ENCODE assay signal across 13 mouse cellular contexts in the genomic region with DNA sequence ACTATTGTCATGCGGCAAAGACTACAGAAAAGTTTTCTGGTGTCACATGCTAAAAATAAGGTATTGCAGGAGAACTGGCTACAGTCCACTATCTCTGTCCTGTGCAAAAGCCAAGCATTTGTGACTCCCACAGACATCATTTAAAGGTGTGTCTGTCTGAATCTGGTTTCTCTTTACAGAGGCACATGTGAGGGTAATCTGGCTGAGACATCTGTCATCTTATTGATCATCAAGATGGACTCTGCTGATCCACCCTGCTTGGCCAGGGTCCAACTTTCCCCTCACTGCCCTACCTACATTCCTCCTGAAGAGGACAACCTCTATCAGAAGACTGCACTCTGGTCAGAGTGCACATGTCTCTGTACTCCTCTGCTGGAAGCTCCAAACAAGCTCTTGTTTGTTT. TPM values are rescaled to one million over a fixed set of nuclear protein-coding genes. Genes with fewer than 3 reads are reported as not detected.
A peak's percentile ranks its signal among the peaks of the same experiment; 100 is the strongest.
DNase-seq lines count a peak whose midpoint lies in the region; ATAC-seq and TF ChIP-seq lines count a peak whose summit lies in the region.
"Had no signal": no experiment of that assay in that cellular context is flagged by ENCODE, and none has a peak within 500 bp of the region (broad histone marks: within the 10 kb centered on the region; RNA-seq: fewer than 3 reads in every experiment).

No protein-coding gene starts in this region.

- H3K9me3 ChIP-seq in kidney, embryonic 15.5 days (replicated peaks) = no peaks in the 10 kb centered on the region
- H3K9me3 ChIP-seq in heart, postnatal 0 days (replicated peaks; ENCODE audit: control insufficient read depth, low read length) = no peaks in the 10 kb centered on the region
- no peaks in the 10 kb centered on the region for H3K9me3 ChIP-seq in forebrain, embryonic 11.5 days (ENCODE audit: control insufficient read depth, low read length)
- H3K9me3 ChIP-seq: forebrain, embryonic 13.5 days; neural tube, embryonic 13.5 days had no signal

- peak overlapping the region; percentile 60; the same call in 1 of the 2 replicates for H3K27ac ChIP-seq in cerebellum, adult 2 months (ENCODE audit: insufficient read depth, low read length)
- peak overlapping the region; percentile 48; the same call in 1 of the 2 replicates for H3K27ac ChIP-seq in kidney, embryonic 15.5 days
- peak overlapping the region; percentile 86 for H3K27ac ChIP-seq in heart, postnatal 0 days (ENCODE audit: low read depth)
- H3K27ac ChIP-seq in forebrain, embryonic 11.5 days (ENCODE audit: low read depth, low read length) = no peak overlapping the region
- H3K27ac ChIP-seq: forebrain, embryonic 13.5 days; neural tube, embryonic 13.5 days had no signal

- TF ChIP-seq POLR2A in cerebellum, adult 2 months (IDR thresholded peaks at IDR 0.05; ENCODE audit: borderline replicate concordance, insufficient read depth, low read length) = no peak

- WGBS in cerebellum, adult 2 months = 4% methylated on average over 1 of the region's 1 CpGs
- WGBS in kidney, embryonic 15.5 days = 70% methylated on average over 1 of the region's 1 CpGs
- 10% methylated on average over 1 of the region's 1 CpGs for WGBS in heart, postnatal 0 days
- 100% methylated on average over 1 of the region's 1 CpGs for WGBS in forebrain, embryonic 11.5 days

- peaks cover 4% of the 10 kb centered on the region for H3K36me3 ChIP-seq in kidney, embryonic 15.5 days
- H3K36me3 ChIP-seq in heart, postnatal 0 days (replicated peaks; ENCODE audit: control insufficient read depth, insufficient read depth, low read length) = no peaks in the 10 kb centered on the region
- no peaks in the 10 kb centered on the region for H3K36me3 ChIP-seq in forebrain, embryonic 11.5 days (ENCODE audit: control insufficient read depth, insufficient read depth, low read length)
- H3K36me3 ChIP-seq: neural tube, embryonic 13.5 days had no signal

- no peak overlapping the region for H3K4me3 ChIP-seq in cerebellum, adult 2 months (replicated peaks; ENCODE audit: insufficient read depth, low read depth, low read length)
- H3K4me3 ChIP-seq in kidney, embryonic 15.5 days (replicated peaks) = no peak overlapping the region
- H3K4me3 ChIP-seq in heart, postnatal 0 days (ENCODE audit: low read depth, low read length) = no peak overlapping the region
- no peak overlapping the region for H3K4me3 ChIP-seq in forebrain, embryonic 11.5 days (ENCODE audit: low read depth, low read length)
- H3K4me3 ChIP-seq: forebrain, embryonic 13.5 days; neural tube, embryonic 13.5 days had no signal

- DNase-seq in cerebellum, adult 2 months = peak in 1 of 2 experiments; percentile 50
- DNase-seq in cerebellum, postnatal 4 days (ENCODE audit: low spot score in 2 of 2) = no peak
- DNase-seq in kidney, postnatal 14 days = no peak
- DNase-seq in heart, postnatal 0 days (ENCODE audit: low spot score) = peak; percentile 70
- peak; percentile 48 for DNase-seq in retina, postnatal 1 day
- no peak for DNase-seq in lung, postnatal 36 days
- no peak for DNase-seq in forebrain, embryonic 11.5 days (ENCODE audit: low spot score)
- DNase-seq: thymus, postnatal 4 days had no signal

- no peak for ATAC-seq in kidney, embryonic 15.5 days (replicated peaks; ENCODE audit: low FRiP score)
- ATAC-seq in heart, postnatal 0 days (ENCODE audit: insufficient read depth, low read depth) = peak; percentile 7; the same call in 1 of the 2 replicates
- ATAC-seq in forebrain, embryonic 11.5 days (replicated peaks; ENCODE audit: low FRiP score) = no peak
- ATAC-seq: forebrain, embryonic 13.5 days; Patski had no signal

- H3K27me3 ChIP-seq in cerebellum, adult 2 months (ENCODE audit: control insufficient read depth, insufficient read depth, low read length) = no peaks in the 10 kb centered on the region
- H3K27me3 ChIP-seq in kidney, embryonic 15.5 days = no peaks in the 10 kb centered on the region
- H3K27me3 ChIP-seq in heart, postnatal 0 days (ENCODE audit: control insufficient read depth, insufficient read depth, low read length) = no peaks in the 10 kb centered on the region
- H3K27me3 ChIP-seq in forebrain, embryonic 11.5 days (ENCODE audit: control insufficient read depth, insufficient read depth, low read length) = no peaks in the 10 kb centered on the region
- H3K27me3 ChIP-seq: forebrain, embryonic 13.5 days; neural tube, embryonic 13.5 days; Patski had no signal

- no peak for TF ChIP-seq CTCF in cerebellum, adult 2 months (IDR thresholded peaks at IDR 0.05; ENCODE audit: borderline replicate concordance, insufficient read depth, low read depth, low read length)
- TF ChIP-seq CTCF in heart, postnatal 0 days (IDR thresholded peaks at IDR 0.05; ENCODE audit: low read depth) = no peak

- H3K9ac ChIP-seq in kidney, embryonic 15.5 days = no peak overlapping the region
- no peak overlapping the region for H3K9ac ChIP-seq in heart, postnatal 0 days (replicated peaks; ENCODE audit: low read depth, low read length)
- H3K9ac ChIP-seq in forebrain, embryonic 11.5 days (ENCODE audit: low read length) = no peak overlapping the region
- H3K9ac ChIP-seq: forebrain, embryonic 13.5 days; neural tube, embryonic 13.5 days had no signal

- H3K4me1 ChIP-seq in cerebellum, adult 2 months (ENCODE audit: control insufficient read depth, insufficient read depth, low read length) = peaks cover 40% of the 10 kb centered on the region
- H3K4me1 ChIP-seq in kidney, embryonic 15.5 days = peaks cover 13% of the 10 kb centered on the region
- H3K4me1 ChIP-seq in heart, postnatal 0 days (ENCODE audit: control insufficient read depth, insufficient read depth) = peaks cover 18% of the 10 kb centered on the region
- 0 out of 2 replicates have a peak, but pooled peaks cover 2% of the 10 kb centered on the region for H3K4me1 ChIP-seq in forebrain, embryonic 11.5 days (replicated peaks; ENCODE audit: control insufficient read depth, insufficient read depth, low read length)

- H3K4me2 ChIP-seq in kidney, embryonic 15.5 days = no peak overlapping the region
- H3K4me2 ChIP-seq in heart, postnatal 0 days (ENCODE audit: low read depth, low read length) = no peak overlapping the region
- no peak overlapping the region for H3K4me2 ChIP-seq in forebrain, embryonic 11.5 days (ENCODE audit: low read depth, low read length, severe bottlenecking)
- H3K4me2 ChIP-seq: forebrain, embryonic 13.5 days; neural tube, embryonic 13.5 days had no signal

- TF ChIP-seq EP300 in heart, postnatal 0 days (IDR thresholded peaks at IDR 0.05; ENCODE audit: low read depth) = no peak

RNA-seq across cellular contexts. Expression of a gene that starts 4.0 kb away (rescaled TPM):
- 96.8 and 103 TPM in 2 replicates for polyA plus RNA-seq in cerebellum, adult 2 months (2012; rRNA removed)
- 39.2 and 46.2 TPM in 2 replicates for polyA plus RNA-seq in kidney, embryonic 15.5 days (2015; fragmentation: Nextera tagmentation; extraction: Ambion mirVana)
- 28.0 and 64.4 TPM in 2 replicates for total RNA-seq in heart, postnatal 0 days (2014; rRNA removed; ENCODE audit: low replicate concordance)
- polyA plus RNA-seq in heart, postnatal 0 days (2015; fragmentation: Nextera tagmentation; extraction: Ambion mirVana) = 27.8 and 28.4 TPM in 2 replicates
- 34.2 and 35.4 TPM in 2 replicates for polyA plus RNA-seq in forebrain, embryonic 11.5 days (2014; fragmentation: Nextera tagmentation; extraction: Ambion mirVana)

RNA-seq across cellular contexts. Expression of a gene that starts 4.7 kb away (rescaled TPM):
- polyA plus RNA-seq in cerebellum, adult 2 months (2012; rRNA removed) = 43.2 and 47.6 TPM in 2 replicates
- 21.6 and 22.5 TPM in 2 replicates for polyA plus RNA-seq in kidney, embryonic 15.5 days (2015; fragmentation: Nextera tagmentation; extraction: Ambion mirVana)
- 28.6 and 35.6 TPM in 2 replicates for total RNA-seq in heart, postnatal 0 days (2014; rRNA removed; ENCODE audit: low replicate concordance)
- 22.5 and 23.0 TPM in 2 replicates for polyA plus RNA-seq in heart, postnatal 0 days (2015; fragmentation: Nextera tagmentation; extraction: Ambion mirVana)
- 26.4 and 28.5 TPM in 2 replicates for polyA plus RNA-seq in forebrain, embryonic 11.5 days (2014; fragmentation: Nextera tagmentation; extraction: Ambion mirVana)

RNA-seq across cellular contexts. Expression of a gene that starts 26.2 kb away (rescaled TPM):
- 1.8 and 1.9 TPM in 2 replicates for polyA plus RNA-seq in cerebellum, adult 2 months (2012; rRNA removed)
- polyA plus RNA-seq in kidney, embryonic 15.5 days (2015; fragmentation: Nextera tagmentation; extraction: Ambion mirVana) = 1.2 and 1.4 TPM in 2 replicates
- total RNA-seq in heart, postnatal 0 days (2014; rRNA removed; ENCODE audit: low replicate concordance) = 3.9 TPM in 1 of 2 replicates, not detected in the other
- polyA plus RNA-seq in heart, postnatal 0 days (2015; fragmentation: Nextera tagmentation; extraction: Ambion mirVana) = not detected in 2 replicates
- 0.39 and 0.72 TPM in 2 replicates for polyA plus RNA-seq in forebrain, embryonic 11.5 days (2014; fragmentation: Nextera tagmentation; extraction: Ambion mirVana)
- polyA plus RNA-seq: forebrain, embryonic 13.5 days; neural tube, embryonic 13.5 days had no signal

RNA-seq across cellular contexts. Expression of a gene that starts 29.8 kb away (rescaled TPM):
- 1.2 and 1.5 TPM in 2 replicates for polyA plus RNA-seq in cerebellum, adult 2 months (2012; rRNA removed)
- polyA plus RNA-seq in kidney, embryonic 15.5 days (2015; fragmentation: Nextera tagmentation; extraction: Ambion mirVana) = 6.2 and 6.5 TPM in 2 replicates
- total RNA-seq in heart, postnatal 0 days (2014; rRNA removed; ENCODE audit: low replicate concordance) = 0.11 and 0.15 TPM in 2 replicates
- 0.49 and 0.67 TPM in 2 replicates for polyA plus RNA-seq in heart, postnatal 0 days (2015; fragmentation: Nextera tagmentation; extraction: Ambion mirVana)
- polyA plus RNA-seq in forebrain, embryonic 11.5 days (2014; fragmentation: Nextera tagmentation; extraction: Ambion mirVana) = 1.3 and 1.5 TPM in 2 replicates

RNA-seq across cellular contexts. Expression of a gene that starts 35.8 kb away (rescaled TPM):
- 0.75 and 0.90 TPM in 2 replicates for polyA plus RNA-seq in cerebellum, adult 2 months (2012; rRNA removed)
- 0.50 and 0.53 TPM in 2 replicates for polyA plus RNA-seq in kidney, embryonic 15.5 days (2015; fragmentation: Nextera tagmentation; extraction: Ambion mirVana)
- total RNA-seq in heart, postnatal 0 days (2014; rRNA removed; ENCODE audit: low replicate concordance) = 1.1 TPM in 1 of 2 replicates, not detected in the other
- 0.07 TPM in 1 of 2 replicates, not detected in the other for polyA plus RNA-seq in heart, postnatal 0 days (2015; fragmentation: Nextera tagmentation; extraction: Ambion mirVana)
- 0.17 and 0.21 TPM in 2 replicates for polyA plus RNA-seq in forebrain, embryonic 11.5 days (2014; fragmentation: Nextera tagmentation; extraction: Ambion mirVana)
- polyA plus RNA-seq: hindbrain, embryonic 11.5 days had no signal

Comparison
In these comparisons a context has a peak if more than half of its experiments do, and no peak if none do; other contexts are left out.
1. DNase-seq: peak in heart, postnatal 0 days (single experiment) and retina, postnatal 1 day (single experiment); none in cerebellum, postnatal 4 days (0 of 2), kidney, postnatal 14 days (single experiment), lung, postnatal 36 days (single experiment) and forebrain, embryonic 11.5 days (single experiment).